Mouse (Mus musculus) midbrain, embryonic 14.5 days (tissue): ENCODE measurements around the gene Pfkm. TPM values are rescaled to one million over a fixed set of nuclear protein-coding genes. Genes with fewer than 3 reads are reported as not detected.

Experiments
- ATAC-seq: fragments of 200-750 bp; cut with Nextera tagmentation; 2 replicates; pipeline ENCODE4 v1.8.0; 2017; ENCODE audit warnings: moderate number of reproducible peaks, moderate library complexity; ENCODE audit not compliant: low FRiP score, low TSS enrichment
- DNase-seq: peaks from one replicate; pipeline ENCODE4 v3.0.0-alpha.2; 2015
- H3K27ac ChIP-seq: fragments of 300-500 bp; sonication (generic); replicated peaks from 2 replicates; pipeline ENCODE4 v1.5.1; 2014; ENCODE audit warnings: mild to moderate bottlenecking, low read depth, low read length, moderate library complexity
- H3K27me3 ChIP-seq: fragments of 300-500 bp; sonication (generic); 2 replicates; pipeline ENCODE4 v1.6.1; 2014; ENCODE audit warnings: low read length, control low read depth, mixed read lengths; ENCODE audit not compliant: control insufficient read depth, insufficient read depth
- H3K36me3 ChIP-seq: fragments of 300-500 bp; sonication (generic); 2 replicates; pipeline ENCODE4 v1.6.1; 2014; ENCODE audit warnings: low read length, control low read depth; ENCODE audit not compliant: control insufficient read depth, insufficient read depth
- H3K4me1 ChIP-seq: fragments of 300-500 bp; sonication (generic); 2 replicates; pipeline ENCODE4 v1.6.1; 2014; ENCODE audit warnings: mild to moderate bottlenecking, antibody characterized with exemption, low read length, control low read depth; ENCODE audit not compliant: control insufficient read depth, insufficient read depth
- H3K4me2 ChIP-seq: fragments of 300-500 bp; sonication (generic); 2 replicates; pipeline ENCODE4 v1.6.1; 2014; ENCODE audit warnings: mild to moderate bottlenecking, low read length, moderate library complexity
- H3K4me3 ChIP-seq: fragments of 300-500 bp; sonication (generic); replicated peaks from 2 replicates; pipeline ENCODE4 v1.5.1; 2014; ENCODE audit warnings: low read depth, low read length
- H3K9ac ChIP-seq: fragments of 300-500 bp; sonication (generic); replicated peaks from 2 replicates; pipeline ENCODE4 v1.6.1; 2014; ENCODE audit warnings: mild to moderate bottlenecking, low read length, moderate library complexity
- H3K9me3 ChIP-seq: fragments of 300-500 bp; sonication (generic); 2 replicates; pipeline ENCODE4 v1.6.1; 2016; ENCODE audit warnings: low read length, control low read depth, mixed read lengths; ENCODE audit not compliant: control insufficient read depth
- WGBS: fragments of 180-500 bp; shearing (Covaris S2); extraction: QIAGEN DNeasy Blood & Tissue Kit; methylation state at CpG from one replicate; pipeline ENCODE4 v1.1.7; 2014; 5-methylcytosine and 5-hydroxymethylcytosine counted together
- polyA plus RNA-seq: library from polyadenylated mRNA; unstranded; fragments of >200 nt; fragmentation: Nextera tagmentation; extraction: Ambion mirVana; gene quantifications from 2 replicates; pipeline ENCODE4 v1.2.1, GENCODE M21; 2014

Gene Pfkm
- polyA plus RNA-seq, 1 experiment from 2014 or later = 72.4 TPM

GRCm38 (mm10) chr15:98091841-98092240, 548 bp upstream of the Pfkm start:
- ATAC-seq = no peak
- no peaks in the 10 kb centered on the region for H3K27me3 ChIP-seq
- 50% methylated on average over 4 of the region's 4 CpGs for WGBS
- H3K4me2 ChIP-seq = peak overlapping the region; percentile 78
- H3K9ac ChIP-seq = no peak overlapping the region; the same call in 1 of the 2 replicates
- H3K9me3 ChIP-seq = no peaks in the 10 kb centered on the region
- DNase-seq = no peak
- 0 out of 2 replicates have a peak, but pooled peaks cover 6% of the 10 kb centered on the region for H3K36me3 ChIP-seq
- no peak overlapping the region for H3K27ac ChIP-seq
- H3K4me3 ChIP-seq = peak overlapping the region; percentile 57
- H3K4me1 ChIP-seq = peaks cover 15% of the 10 kb centered on the region

- peak within 1 kb of the TSS; percentile 78 for H3K4me2 ChIP-seq
- H3K9me3 ChIP-seq = no peaks in the 10 kb centered on the region
- peak within 1 kb of the TSS; percentile 57 for H3K4me3 ChIP-seq
- H3K4me1 ChIP-seq = peaks cover 15% of the 10 kb centered on the region
- H3K27me3 ChIP-seq = no peaks in the 10 kb centered on the region
- peak within 1 kb of the TSS; percentile 65 for H3K9ac ChIP-seq
- H3K36me3 ChIP-seq = 0 out of 2 replicates have a peak, but pooled peaks cover 2% of the 10 kb centered on the region
- ATAC-seq (peak; percentile 85), DNase-seq (peak; percentile 92)
- WGBS = under 1% methylated on average over 56 of the region's 58 CpGs
- H3K27ac ChIP-seq = peak within 1 kb of the TSS; percentile 91
Measured at GRCm38 (mm10) chr15:98093121-98094011, 977 bp downstream of the Pfkm start, which contains the start of gene Senp1. Senp1 (minus strand) TSS chr15:98093744.

- 89% methylated on average over 12 of the region's 12 CpGs for WGBS
- ATAC-seq = no peak
- H3K9ac ChIP-seq = no peak overlapping the region
Measured at GRCm38 (mm10) chr15:98094905-98095304, 2.5 kb downstream of the Pfkm start.

GRCm38 (mm10) chr15:98096957-98097356, 4.6 kb downstream of the Pfkm start:
- H3K4me3 ChIP-seq = no peak overlapping the region
- H3K27ac ChIP-seq = no peak overlapping the region
- H3K4me1 ChIP-seq = peaks cover 9% of the 10 kb centered on the region
- DNase-seq = no peak
- H3K36me3 ChIP-seq = no peaks in the 10 kb centered on the region
- H3K9me3 ChIP-seq = no peaks in the 10 kb centered on the region
- WGBS = 55% methylated on average over 3 of the region's 3 CpGs
- H3K9ac ChIP-seq = no peak overlapping the region
- no peak overlapping the region for H3K4me2 ChIP-seq
- ATAC-seq = no peak
- no peaks in the 10 kb centered on the region for H3K27me3 ChIP-seq

More at GRCm38 (mm10) chr15:98094905-98095304, 2.5 kb downstream of the Pfkm start:
- Histone ChIP-seq H3K4me1 (peaks cover 15% of the 10 kb centered on the region), H3K4me3 (no peak overlapping the region), H3K36me3 (no peaks in the 10 kb centered on the region), H3K27me3 (no peaks in the 10 kb centered on the region), H3K4me2 (no peak overlapping the region), H3K27ac (no peak overlapping the region), H3K9me3 (no peaks in the 10 kb centered on the region)
- DNase-seq = no peak

- Histone ChIP-seq H3K36me3 (no peaks in the 10 kb centered on the region), H3K4me2 (no peak overlapping the region), H3K27me3 (no peaks in the 10 kb centered on the region), H3K9me3 (no peaks in the 10 kb centered on the region), H3K4me1 (peaks cover 4% of the 10 kb centered on the region; the same call in 1 of the 2 replicates), H3K4me3 (no peak overlapping the region), H3K27ac (no peak overlapping the region), H3K9ac (no peak overlapping the region)
- DNase-seq (no peak), ATAC-seq (no peak)
- 90% methylated on average over 9 of the region's 9 CpGs for WGBS
Measured at GRCm38 (mm10) chr15:98098519-98098918, 6.1 kb downstream of the Pfkm start.

- H3K9ac ChIP-seq = no peak overlapping the region
- WGBS = 92% methylated on average over 6 of the region's 6 CpGs
- H3K4me2 ChIP-seq = no peak overlapping the region
- no peaks in the 10 kb centered on the region for H3K9me3 ChIP-seq
- H3K4me3 ChIP-seq = no peak overlapping the region
- DNase-seq = no peak
- no peak for ATAC-seq
- H3K4me1 ChIP-seq = no peaks in the 10 kb centered on the region
- H3K27me3 ChIP-seq = no peaks in the 10 kb centered on the region
- H3K27ac ChIP-seq = no peak overlapping the region
- H3K36me3 ChIP-seq = no peaks in the 10 kb centered on the region
Measured at GRCm38 (mm10) chr15:98102401-98102800, 10.0 kb downstream of the Pfkm start.

GRCm38 (mm10) chr15:98106506-98106905, 14.1 kb downstream of the Pfkm start:
- Histone ChIP-seq H3K27ac (no peak overlapping the region), H3K36me3 (no peaks in the 10 kb centered on the region), H3K27me3 (no peaks in the 10 kb centered on the region), H3K4me2 (no peak overlapping the region), H3K4me3 (no peak overlapping the region), H3K9ac (no peak overlapping the region), H3K9me3 (no peaks in the 10 kb centered on the region), H3K4me1 (peaks cover 17% of the 10 kb centered on the region)
- ATAC-seq = no peak
- WGBS = 90% methylated on average over 6 of the region's 6 CpGs
- DNase-seq = no peak

GRCm38 (mm10) chr15:98107230-98107629, 14.8 kb downstream of the Pfkm start:
- Histone ChIP-seq H3K27ac (no peak overlapping the region), H3K36me3 (peaks cover 3% of the 10 kb centered on the region; the same call in 1 of the 2 replicates), H3K4me3 (no peak overlapping the region), H3K27me3 (no peaks in the 10 kb centered on the region), H3K9ac (no peak overlapping the region), H3K4me2 (no peak overlapping the region), H3K9me3 (no peaks in the 10 kb centered on the region), H3K4me1 (peaks cover 17% of the 10 kb centered on the region)
- ATAC-seq (no peak), DNase-seq (no peak)
- 88% methylated on average over 6 of the region's 6 CpGs for WGBS
